Mouse (Mus musculus) heart, postnatal 0 days (tissue): ENCODE data around the gene Lmf1. TPM values are rescaled to one million over a fixed set of nuclear protein-coding genes. Genes with fewer than 3 reads are reported as not detected.

Experiments
- ATAC-seq: fragments of 200-750 bp; cut with Nextera tagmentation; 2 replicates; pipeline ENCODE4 v1.8.0; 2017; ENCODE audit warnings: low read depth, moderate number of reproducible peaks, moderate library complexity; ENCODE audit not compliant: insufficient read depth
- DNase-seq: peaks from one replicate; pipeline ENCODE4 v3.0.0-alpha.2; 2016; ENCODE audit warnings: low spot score
- H3K27ac ChIP-seq: fragments of 300-500 bp; sonication (generic); 2 replicates; pipeline ENCODE4 v1.5.1; 2014; ENCODE audit warnings: low read depth, mild to moderate bottlenecking
- H3K27me3 ChIP-seq: fragments of 300-500 bp; sonication (generic); 2 replicates; pipeline ENCODE4 v1.6.1; 2014; ENCODE audit warnings: low read length, mixed read lengths; ENCODE audit not compliant: control insufficient read depth, insufficient read depth
- H3K36me3 ChIP-seq: fragments of 300-500 bp; sonication (generic); replicated peaks from 2 replicates; pipeline ENCODE4 v1.6.1; 2014; ENCODE audit warnings: low read length, mixed read lengths; ENCODE audit not compliant: control insufficient read depth, insufficient read depth
- H3K4me1 ChIP-seq: fragments of 300-500 bp; sonication (generic); 2 replicates; pipeline ENCODE4 v1.6.1; 2014; ENCODE audit warnings: antibody characterized with exemption; ENCODE audit not compliant: control insufficient read depth, insufficient read depth
- H3K4me2 ChIP-seq: fragments of 300-500 bp; sonication (generic); 2 replicates; pipeline ENCODE4 v1.6.1; 2014; ENCODE audit warnings: low read depth, mild to moderate bottlenecking, low read length, moderate library complexity
- H3K4me3 ChIP-seq: fragments of 300-500 bp; sonication (generic); 2 replicates; pipeline ENCODE4 v1.5.1; 2014; ENCODE audit warnings: low read depth, low read length
- H3K9ac ChIP-seq: fragments of 300-500 bp; sonication (generic); replicated peaks from 2 replicates; pipeline ENCODE4 v1.6.1; 2014; ENCODE audit warnings: low read depth, low read length, mixed read lengths
- H3K9me3 ChIP-seq: fragments of 300-500 bp; sonication (generic); replicated peaks from 2 replicates; pipeline ENCODE4 v1.6.1; 2016; ENCODE audit warnings: low read length; ENCODE audit not compliant: control insufficient read depth
- CTCF ChIP-seq: IDR thresholded peaks from 2 replicates; pipeline ENCODE4 v1.5.1; 2016; ENCODE audit warnings: antibody characterized with exemption, control low read depth, low read depth
- EP300 ChIP-seq: IDR thresholded peaks from 2 replicates; pipeline ENCODE4 v1.6.1; 2016; ENCODE audit warnings: antibody characterized with exemption, low read depth
- WGBS: fragments of 180-500 bp; shearing (Covaris S2); extraction: QIAGEN DNeasy Blood & Tissue Kit; methylation state at CpG from one replicate; pipeline ENCODE4 v1.1.7; 2014; 5-methylcytosine and 5-hydroxymethylcytosine counted together
- polyA plus RNA-seq: library from polyadenylated mRNA; unstranded; fragments of >200 nt; fragmentation: Nextera tagmentation; extraction: Ambion mirVana; gene quantifications from 2 replicates; pipeline ENCODE4 v1.2.1, GENCODE M21; 2015
- total RNA-seq: library from RNA; depleted of rRNA; stranded (reverse); fragments of >200 nt; gene quantifications from 2 replicates; pipeline ENCODE4 v1.2.3, GENCODE M21; 2014; ENCODE audit warnings: low replicate concordance

The Lmf1 gene
- total and polyA plus RNA-seq, 2 experiments from 2014 or later: 30.6 to 44.9 TPM

GRCm38 (mm10) chr17:25597537-25597936 lies 18.7 kb downstream of the Lmf1 start:
- H3K4me3 ChIP-seq: no peak overlapping the region
- no peak overlapping the region for H3K4me2 ChIP-seq
- ATAC-seq: no peak
- H3K9ac ChIP-seq: no peak overlapping the region
- no peaks in the 10 kb centered on the region for H3K9me3 ChIP-seq
- TF ChIP-seq EP300 (no peak), CTCF (no peak)
- 65% methylated on average over 3 of the region's 3 CpGs for WGBS
- no peaks in the 10 kb centered on the region for H3K27me3 ChIP-seq
- no peaks in the 10 kb centered on the region; the same call in 1 of the 2 replicates for H3K36me3 ChIP-seq
- H3K4me1 ChIP-seq: 0 out of 2 replicates have a peak, but pooled peaks cover 4% of the 10 kb centered on the region
- DNase-seq: no peak
- H3K27ac ChIP-seq: no peak overlapping the region

DNA sequence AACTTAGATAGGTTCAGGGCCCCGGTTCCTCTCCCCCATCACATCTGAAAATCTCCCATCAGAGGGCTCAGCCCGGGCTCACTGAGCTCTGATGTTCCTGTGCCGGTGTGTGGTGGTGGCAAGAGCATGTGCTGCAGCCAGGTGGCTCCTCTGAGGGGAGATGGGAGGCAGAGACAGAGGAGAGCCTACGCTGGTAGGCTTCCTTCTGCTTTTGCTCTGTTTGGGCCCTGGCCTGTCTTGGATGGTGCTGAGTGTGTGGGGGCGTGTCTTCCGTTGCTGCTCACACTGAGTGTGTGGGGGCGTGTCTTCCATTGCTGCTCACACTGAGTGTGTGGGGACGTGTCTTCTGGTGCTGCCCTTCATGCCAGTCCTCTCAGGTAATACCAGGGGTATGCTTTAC lies 23.5 kb downstream of the Lmf1 start:
- Histone ChIP-seq H3K4me3 (no peak overlapping the region), H3K4me1 (no peaks in the 10 kb centered on the region), H3K9ac (no peak overlapping the region), H3K27ac (no peak overlapping the region), H3K27me3 (no peaks in the 10 kb centered on the region), H3K36me3 (no peaks in the 10 kb centered on the region), H3K9me3 (no peaks in the 10 kb centered on the region), H3K4me2 (no peak overlapping the region)
- no peak for ATAC-seq
- TF ChIP-seq EP300 (no peak), CTCF (no peak)
- WGBS: 76% methylated on average over 8 of the region's 8 CpGs
- no peak for DNase-seq

GRCm38 (mm10) chr17:25604234-25604633 lies 25.3 kb downstream of the Lmf1 start:
- no peak overlapping the region for H3K27ac ChIP-seq
- no peak for DNase-seq
- H3K4me2 ChIP-seq: no peak overlapping the region
- no peak overlapping the region for H3K9ac ChIP-seq
- 74% methylated on average over 5 of the region's 5 CpGs for WGBS
- peaks cover 7% of the 10 kb centered on the region; the same call in 1 of the 2 replicates for H3K36me3 ChIP-seq
- no peak for ATAC-seq
- no peaks in the 10 kb centered on the region for H3K4me1 ChIP-seq
- H3K27me3 ChIP-seq: no peaks in the 10 kb centered on the region
- TF ChIP-seq EP300 (no peak), CTCF (no peak)
- no peak overlapping the region for H3K4me3 ChIP-seq
- no peaks in the 10 kb centered on the region for H3K9me3 ChIP-seq

DNA sequence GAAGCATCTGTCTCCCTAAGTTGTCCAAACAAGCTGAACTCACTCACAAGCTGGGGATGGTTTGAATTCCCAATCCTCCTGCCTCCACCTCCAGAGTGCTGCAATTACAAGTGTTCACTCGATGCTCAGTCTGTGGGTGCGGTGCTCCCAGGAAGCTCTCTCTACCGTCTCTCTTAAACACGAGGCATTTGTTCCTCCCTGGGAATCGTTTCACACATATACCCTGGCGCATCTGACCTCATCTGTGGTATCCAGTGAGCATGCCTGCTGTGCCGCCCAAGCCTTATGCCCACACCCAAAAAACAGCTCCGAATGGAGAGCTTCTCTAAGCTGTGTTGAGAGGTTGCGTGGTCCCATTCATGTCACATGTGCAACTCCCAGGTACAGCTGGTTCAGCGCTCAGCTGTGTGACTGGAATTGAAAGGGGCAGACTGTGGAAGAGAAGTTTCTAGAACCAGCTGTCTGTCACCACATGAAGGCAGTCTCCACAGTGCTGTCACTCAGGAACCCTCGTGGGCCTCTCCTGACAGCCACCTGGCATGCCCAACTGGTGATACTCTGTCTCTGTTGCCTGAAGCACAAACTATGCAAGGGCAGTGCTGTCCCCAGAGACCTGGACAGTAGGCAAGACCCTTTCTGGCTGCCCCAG lies 29.4 kb downstream of the Lmf1 start:
- H3K4me1 ChIP-seq: 0 out of 2 replicates have a peak, but pooled peaks cover 5% of the 10 kb centered on the region
- ATAC-seq: no peak
- no peak overlapping the region for H3K9ac ChIP-seq
- no peaks in the 10 kb centered on the region for H3K9me3 ChIP-seq
- TF ChIP-seq CTCF: no peak
- TF ChIP-seq EP300: no peak
- 88% methylated on average over 11 of the region's 11 CpGs for WGBS
- DNase-seq: no peak
- H3K27ac ChIP-seq: no peak overlapping the region
- H3K4me3 ChIP-seq: no peak overlapping the region
- no peaks in the 10 kb centered on the region for H3K27me3 ChIP-seq
- H3K36me3 ChIP-seq: peaks cover 18% of the 10 kb centered on the region
- no peak overlapping the region for H3K4me2 ChIP-seq

DNA sequence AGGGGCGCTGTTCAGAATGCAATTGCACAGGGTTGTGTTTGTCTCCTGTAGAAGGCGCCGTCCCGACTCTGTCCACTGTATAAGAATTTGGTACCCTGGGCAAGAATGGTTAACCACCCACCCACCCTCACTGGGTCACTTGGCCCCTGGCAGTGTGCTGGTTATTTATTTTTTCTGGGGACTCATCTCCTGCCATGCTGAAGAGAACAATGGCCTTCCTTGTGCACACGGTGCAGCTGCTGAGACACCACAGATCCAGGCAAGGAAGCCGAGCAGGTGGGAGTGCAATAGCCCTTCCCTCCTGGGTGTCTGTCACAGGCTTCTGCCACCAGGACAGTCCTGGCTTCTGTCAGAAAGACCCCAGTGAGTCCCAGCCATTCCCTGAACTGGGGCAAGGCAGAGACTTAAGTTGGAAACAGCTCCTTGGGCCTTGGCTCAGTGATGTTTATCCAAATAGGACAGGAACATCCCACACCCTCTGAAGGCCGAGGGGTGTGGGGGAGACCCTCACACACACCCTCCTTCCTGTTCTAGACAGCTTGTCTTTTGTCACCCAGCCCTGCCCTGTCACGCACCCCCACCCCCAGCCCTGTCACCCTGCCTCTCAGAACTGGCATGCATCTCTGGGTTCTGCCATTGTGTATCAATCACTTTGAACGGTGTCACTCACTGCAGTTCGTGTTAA lies 30.1 kb downstream of the Lmf1 start:
- H3K9ac ChIP-seq: no peak overlapping the region
- 56% methylated on average over 10 of the region's 10 CpGs for WGBS
- H3K4me2 ChIP-seq: no peak overlapping the region
- 0 out of 2 replicates have a peak, but pooled peaks cover 5% of the 10 kb centered on the region for H3K4me1 ChIP-seq
- no peaks in the 10 kb centered on the region for H3K27me3 ChIP-seq
- TF ChIP-seq CTCF: no peak
- TF ChIP-seq EP300: no peak
- H3K4me3 ChIP-seq: no peak overlapping the region
- H3K27ac ChIP-seq: no peak overlapping the region
- peaks cover 25% of the 10 kb centered on the region for H3K36me3 ChIP-seq
- H3K9me3 ChIP-seq: no peaks in the 10 kb centered on the region
- DNase-seq: no peak
- no peak for ATAC-seq
